Mouse (Mus musculus): ENCODE data around the gene Mt3.

GRCm38 (mm10) chr8:94167244-94167643 is 14.8 kb downstream of the Mt3 start:
- TF ChIP-seq CTCF (IDR thresholded peaks at IDR 0.05; ENCODE audit: low read depth, low read length) (peak; percentile 92), GATA1 (IDR thresholded peaks at IDR 0.05; ENCODE audit: borderline replicate concordance, low read length) (no peak), TAL1 (conservative IDR thresholded peaks at IDR 0.05; ENCODE audit: low read depth, low read length) (no peak), POLR2AphosphoS5 (IDR thresholded peaks at IDR 0.05; ENCODE audit: insufficient replicate concordance, low read depth, low read length) (no peak), GATA2 (IDR thresholded peaks at IDR 0.05; ENCODE audit: borderline replicate concordance, low read depth, low read length) (no peak)

Data from G1E (cell line).